Mouse (Mus musculus) frontal cortex, postnatal 25 days (tissue): ENCODE results near the gene Coro1c.

Experiments
- DNase-seq, 2 experiments: peaks; one replicate each; pipeline ENCODE4 v3.0.0; 2022; ENCODE audit warnings: low spot score in 2 of 2

The Coro1c gene

DNA sequence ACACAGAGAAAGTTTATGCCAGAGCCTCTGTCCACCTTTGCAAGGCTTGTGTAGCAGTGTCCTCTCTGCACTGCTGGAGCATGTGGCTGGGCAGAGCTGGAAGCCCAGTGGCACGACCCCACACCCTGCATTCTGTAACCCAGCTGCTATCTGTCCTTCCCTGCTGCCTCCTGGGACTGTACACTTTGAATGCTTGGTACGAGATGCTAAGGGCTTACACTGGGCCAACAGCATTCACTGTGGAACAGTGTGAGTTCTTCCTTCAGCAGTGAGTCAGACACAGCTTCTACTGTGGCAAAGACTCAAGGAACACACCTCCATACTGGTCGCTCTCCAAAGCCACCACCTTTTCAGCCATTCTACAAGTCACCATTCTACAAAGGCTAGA, 25.2 kb downstream of the Coro1c start:
- DNase-seq, result no peak

DNA sequence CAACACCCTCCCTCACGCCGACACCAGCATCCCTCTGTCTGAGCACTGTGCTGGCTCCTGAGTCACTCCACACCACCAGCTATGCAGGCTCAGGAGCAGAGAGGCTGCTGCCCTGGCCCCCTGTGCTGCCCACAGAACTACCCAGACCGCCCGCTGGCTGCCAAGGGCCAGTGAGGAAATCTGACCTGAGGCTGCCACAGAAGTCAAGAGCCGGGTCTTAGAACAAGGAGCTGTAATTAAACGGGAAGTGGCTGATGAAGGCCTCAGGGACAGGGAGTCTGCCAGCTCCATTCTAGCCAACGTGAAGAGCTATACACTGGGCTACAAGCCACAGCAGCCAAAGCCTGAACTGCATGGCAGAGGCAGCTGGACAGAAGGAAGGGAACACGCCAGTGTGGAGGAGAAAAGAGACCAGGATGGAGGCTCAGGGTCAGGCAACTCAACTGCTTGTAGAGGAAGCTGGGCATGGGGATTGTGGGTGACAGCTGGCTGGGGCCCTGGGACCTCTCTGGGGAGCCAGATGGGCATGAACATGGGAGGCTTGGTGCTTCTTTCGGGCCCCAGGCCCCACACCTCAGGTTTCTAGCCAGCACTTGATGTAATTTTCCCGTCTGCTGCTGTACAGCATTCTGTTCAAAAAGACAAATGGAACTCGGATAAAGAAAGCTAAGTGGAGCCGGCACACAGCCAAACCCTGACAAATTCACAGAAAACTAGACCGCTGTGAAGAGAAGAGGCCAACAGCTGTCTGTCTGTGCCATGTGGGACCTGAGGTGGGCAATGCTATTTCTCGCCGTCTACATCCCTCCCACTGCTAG, 25.8 kb downstream of the Coro1c start:
- DNase-seq, result no peak

DNA sequence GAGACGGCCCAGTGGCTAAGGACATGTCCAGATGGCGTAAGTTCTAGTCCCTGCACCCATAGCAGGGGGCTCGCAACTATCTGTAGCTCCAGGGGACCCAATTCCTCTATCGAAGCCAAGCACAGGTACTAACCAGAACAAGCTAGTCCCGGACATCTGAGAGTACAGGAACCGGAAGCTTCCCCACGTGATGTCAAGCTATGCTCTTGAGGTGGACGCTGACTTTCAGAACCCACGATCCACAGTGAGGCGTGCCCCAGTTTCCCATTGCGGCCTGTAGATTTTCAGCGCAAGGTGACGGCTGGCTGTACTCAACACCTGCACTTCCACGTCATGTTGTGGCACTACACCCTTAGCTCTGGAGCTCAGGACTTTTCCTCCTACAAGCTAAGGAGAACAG, 27.4 kb downstream of the Coro1c start:
- DNase-seq, result no peak

DNA sequence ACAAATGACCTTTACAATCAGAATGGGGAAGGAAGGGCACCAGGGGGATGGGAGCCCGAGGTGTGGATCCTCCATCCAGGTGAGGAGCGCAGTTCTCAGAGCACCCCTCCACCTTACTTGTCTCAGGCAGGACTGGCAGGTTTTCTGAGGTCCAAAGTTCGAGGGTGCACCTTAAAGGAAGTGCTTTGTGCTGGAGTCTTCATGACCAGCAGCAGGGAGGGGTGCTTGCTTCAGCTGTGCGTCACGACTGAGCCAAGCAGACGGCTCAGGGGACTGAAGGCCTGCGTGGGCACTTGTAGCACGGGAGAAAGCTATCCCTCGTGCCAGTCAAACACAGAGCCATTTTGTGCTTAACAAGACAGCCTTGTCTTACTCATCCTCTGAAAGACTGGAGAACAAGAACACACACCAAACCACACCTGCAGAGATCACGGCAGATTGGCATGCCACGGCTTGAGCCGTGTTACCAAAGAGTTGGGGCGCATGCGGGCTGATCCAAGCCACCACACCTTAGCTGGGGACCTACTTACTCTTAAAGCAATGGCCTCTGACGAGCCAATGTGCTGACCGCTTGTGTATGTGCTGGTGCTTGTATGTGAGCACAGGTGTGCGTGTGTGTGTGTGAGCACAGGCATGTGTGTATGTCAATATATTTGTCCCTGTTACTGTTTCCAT, 29.5 kb downstream of the Coro1c start:
- no peak for DNase-seq

DNA sequence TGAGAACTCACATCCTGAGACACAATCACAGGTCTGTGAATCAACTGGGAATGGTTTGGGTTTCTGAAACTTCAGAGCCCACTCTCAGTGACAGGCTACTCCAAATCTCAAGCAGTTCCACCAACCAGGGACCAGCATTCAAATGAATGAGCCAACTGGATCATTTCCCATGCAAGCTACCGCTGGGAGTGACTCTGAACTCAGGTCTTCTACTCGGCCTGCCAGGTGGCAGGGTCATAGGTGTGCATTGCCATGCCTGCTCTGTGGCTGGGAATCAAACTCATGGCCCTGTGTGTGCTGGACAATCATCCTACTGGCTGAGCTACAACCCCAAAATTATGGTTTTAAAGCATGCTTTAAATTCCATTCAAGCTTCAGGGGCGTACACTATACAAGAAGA, 31.0 kb downstream of the Coro1c start:
- DNase-seq, result no peak

DNA sequence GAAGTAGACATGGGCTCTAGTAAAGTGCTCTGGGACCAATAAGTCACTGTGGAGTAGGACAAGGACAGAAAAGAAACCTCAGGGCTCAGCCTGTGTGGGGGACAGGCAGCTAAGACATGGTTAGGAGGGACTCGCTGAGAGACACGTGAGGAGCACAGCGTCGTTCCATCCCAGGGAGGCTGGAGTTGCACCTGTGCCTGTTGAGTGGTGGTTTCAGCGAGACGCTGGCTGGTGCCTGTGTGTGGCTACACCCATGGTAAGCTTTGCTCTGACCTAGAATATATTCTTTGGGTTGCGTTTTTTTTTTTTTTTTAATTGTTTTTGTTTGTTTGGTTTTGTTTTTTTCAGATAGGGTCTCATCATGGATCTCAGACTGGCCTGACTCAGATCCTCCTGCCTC, 32.4 kb downstream of the Coro1c start:
- DNase-seq, result no peak

DNA sequence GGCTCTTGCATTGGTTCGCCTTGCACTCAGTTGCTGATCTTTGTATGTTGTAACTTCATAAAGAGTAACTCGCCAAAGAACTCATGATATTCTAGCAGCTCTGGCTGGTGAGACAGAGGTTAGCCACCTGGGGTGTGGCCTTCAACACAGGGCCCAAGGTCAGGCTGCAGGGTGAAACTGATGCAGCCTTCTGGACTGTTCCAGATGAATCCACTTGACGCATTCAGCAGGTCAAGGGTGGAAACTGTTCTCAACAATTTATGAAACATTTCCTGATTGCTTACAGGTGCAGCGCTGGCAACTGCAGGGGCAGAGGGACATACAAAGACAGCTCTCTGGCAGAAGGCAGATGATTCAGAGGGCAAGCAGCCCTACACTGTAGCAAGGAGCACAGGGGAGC, 32.9 kb downstream of the Coro1c start:
- no peak for DNase-seq

DNA sequence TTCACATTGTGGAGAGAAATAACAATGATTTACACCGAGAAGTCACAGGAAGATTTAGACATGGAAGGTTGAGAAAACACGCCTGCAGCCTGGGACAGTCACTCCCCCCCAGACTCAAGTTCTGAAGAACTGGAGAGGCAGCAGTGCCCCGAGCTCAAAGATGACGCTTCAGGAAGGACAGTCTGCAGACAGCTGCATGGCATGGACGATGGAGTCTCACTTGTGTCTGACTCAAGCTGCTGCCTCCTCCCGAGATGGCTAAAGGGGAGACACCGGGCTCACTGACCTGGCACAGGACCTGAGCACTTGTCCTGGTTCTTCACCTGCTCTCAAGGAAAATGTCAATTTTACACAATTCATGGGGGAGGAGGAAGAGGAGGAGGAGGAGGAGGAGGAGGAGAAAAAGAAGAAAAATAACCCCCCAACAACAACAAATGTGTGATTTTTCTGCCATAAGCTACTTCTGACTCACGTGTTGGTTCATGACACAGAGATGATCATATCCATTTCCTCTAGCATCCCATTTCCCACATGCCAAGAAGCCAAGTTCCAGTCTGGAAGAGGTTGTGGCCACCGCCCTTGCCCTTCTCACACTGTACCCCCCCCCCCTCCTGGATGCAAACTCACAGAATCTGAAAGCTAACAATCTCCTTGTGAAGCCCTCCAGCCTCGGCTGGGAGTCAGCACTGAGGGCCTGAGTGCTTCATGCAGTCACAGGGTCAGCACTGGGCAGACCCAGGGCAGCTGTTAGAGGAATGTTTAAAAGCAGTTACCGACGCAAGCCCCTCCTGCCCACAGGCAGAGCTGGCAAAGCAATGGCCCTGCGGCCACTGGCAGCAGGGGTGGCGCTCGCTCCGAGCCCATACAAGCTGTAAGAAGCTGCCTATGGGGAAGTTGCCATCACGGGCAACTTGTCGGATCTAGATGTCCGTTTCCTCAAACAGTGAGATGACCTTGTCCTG, 34.2 kb downstream of the Coro1c start:
- no peak for DNase-seq

DNA sequence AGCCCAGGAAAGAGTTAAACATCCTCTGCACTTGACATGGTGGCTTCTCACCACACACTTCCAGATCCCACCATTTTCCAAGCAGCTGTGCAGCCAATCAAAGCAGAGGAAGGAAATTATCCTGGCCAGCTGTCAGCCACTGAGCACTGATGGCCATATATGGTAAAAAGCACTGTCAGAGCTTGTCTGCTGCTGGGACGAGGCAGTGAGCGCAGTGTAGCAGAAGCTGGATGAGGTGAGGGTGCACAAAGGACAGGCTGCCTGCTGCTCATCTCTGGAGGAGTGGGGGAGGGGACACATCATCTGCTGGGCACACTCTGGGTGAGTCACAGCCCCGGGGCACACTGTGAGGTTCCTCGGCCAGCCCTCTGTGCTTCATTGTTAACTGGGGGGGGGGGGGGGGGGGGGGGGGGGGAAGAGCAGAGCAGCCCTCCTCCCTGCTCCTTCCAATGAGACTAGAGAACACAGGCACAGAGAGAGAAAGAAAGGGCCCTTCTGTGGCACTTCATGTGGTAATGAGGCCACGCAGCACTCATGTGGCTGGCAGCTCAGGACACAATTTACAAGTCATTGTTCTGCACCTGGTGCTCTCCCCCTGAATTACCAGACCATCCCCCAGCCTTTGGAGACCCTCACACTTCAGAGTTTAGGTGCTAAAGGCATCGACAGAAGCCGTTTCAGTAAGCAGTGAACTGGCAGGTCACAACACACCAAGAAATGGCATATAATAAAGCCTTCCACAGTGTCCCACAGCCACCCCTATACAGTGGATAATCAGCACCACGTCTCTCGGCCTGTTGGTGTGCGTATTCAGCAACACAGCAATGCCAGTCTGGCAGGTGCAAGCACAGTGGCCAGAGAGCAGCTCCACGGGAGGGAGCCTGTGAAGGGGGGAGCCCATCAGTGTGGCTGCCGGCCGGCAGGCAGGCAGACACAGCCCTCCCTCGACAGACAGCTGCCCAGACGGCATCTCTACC, 35.3 kb downstream of the Coro1c start:
- no peak for DNase-seq

DNA sequence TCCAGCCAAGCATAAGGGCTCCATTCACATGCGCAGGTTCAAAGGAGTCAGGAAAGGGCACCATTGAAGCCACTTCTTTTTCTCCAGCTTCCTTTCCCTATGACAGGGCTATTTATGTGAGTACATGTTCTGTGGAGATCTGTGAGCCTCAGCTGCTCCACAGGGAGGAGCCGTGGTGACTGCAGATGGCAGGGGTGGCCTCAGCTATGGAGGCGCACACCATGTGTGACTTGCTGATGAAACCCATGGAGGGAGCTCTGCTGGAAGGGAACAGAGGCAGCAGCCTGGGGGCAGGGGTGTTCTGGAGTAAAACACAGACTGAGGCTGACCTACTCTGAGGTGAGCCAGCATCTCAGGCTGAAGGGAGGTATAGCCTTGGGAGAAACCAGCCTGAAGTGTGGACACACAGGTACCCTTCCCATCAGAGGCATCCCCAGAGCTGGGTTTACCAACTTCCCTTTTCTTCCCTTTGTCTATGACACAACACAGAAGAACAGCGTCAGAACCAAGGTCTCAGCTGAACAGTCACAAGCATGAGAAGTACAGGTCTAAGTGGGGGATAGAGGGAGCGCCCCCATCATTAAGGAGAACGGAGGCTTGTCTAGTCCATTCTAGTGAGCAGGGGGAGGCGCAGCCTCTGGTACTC, 36.5 kb downstream of the Coro1c start:
- DNase-seq, result no peak

DNA sequence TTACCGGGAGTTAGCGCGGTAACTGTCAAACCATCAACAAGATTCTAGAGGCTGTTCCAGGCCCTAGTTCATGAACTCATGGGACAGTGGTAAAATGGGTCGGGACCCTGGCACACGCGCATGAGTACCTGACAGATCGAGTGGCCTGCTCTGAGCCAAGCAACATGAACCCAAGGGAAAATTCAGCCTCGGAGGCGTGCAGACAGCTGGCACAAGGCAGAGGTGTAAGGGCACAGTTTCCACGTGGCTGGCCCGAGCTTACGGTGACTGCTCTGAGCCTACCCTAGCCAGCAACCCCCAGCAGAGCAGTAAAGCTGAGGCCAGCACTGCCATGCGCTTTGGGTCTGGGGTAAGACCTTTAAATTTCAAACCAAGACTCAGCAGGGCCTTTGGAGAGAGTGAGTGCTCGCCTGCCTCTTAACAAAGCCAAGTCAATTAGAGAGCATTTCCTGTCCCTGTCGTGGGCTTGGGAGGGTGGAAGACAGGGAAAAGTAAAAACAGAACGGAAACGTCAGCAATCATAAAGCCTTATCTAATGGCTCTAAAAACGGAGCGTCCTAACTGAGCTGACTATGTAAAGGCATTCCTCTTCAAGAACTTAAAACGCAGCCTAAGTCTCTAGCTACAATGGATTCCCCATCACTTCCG, 38.0 kb downstream of the Coro1c start:
- DNase-seq, result no peak

DNA sequence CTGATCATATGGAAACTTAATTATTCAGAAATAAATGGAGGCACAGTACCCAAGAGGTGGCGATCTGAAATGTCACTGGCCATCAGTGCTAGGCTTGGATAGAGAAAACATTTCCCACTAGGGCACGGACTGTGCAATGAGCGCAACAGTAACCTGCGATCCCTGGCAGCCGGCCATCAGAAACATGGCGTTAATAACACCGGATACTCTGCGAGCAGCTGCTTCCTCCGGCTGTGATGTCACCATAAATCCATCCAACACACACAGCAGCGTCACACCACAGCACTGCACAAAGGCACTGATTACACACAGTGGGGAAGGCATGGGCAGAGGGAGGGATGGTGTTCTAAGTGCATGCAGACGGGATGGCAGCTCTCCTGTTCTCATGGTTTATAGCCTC, 39.4 kb downstream of the Coro1c start:
- DNase-seq, result no peak

DNA sequence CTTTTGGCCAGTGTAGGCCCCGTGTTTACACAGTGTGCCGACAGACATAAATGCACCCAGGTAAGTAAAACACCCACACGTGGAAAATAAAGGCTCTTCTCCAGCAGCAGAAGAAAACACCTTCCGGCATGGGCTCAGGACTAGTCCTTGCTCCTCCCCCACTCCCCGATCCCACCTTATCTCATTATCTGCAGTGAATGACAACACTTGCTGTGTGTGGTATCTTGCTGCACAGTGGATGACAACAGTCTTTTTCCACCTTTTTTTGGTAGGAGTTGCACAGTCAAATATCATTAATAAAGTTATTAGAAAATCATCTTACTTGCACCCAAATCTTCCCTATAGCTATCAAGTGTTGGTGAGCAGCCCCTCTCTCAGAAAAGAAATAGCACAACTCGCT, 43.6 kb downstream of the Coro1c start:
- DNase-seq, result no peak

DNA sequence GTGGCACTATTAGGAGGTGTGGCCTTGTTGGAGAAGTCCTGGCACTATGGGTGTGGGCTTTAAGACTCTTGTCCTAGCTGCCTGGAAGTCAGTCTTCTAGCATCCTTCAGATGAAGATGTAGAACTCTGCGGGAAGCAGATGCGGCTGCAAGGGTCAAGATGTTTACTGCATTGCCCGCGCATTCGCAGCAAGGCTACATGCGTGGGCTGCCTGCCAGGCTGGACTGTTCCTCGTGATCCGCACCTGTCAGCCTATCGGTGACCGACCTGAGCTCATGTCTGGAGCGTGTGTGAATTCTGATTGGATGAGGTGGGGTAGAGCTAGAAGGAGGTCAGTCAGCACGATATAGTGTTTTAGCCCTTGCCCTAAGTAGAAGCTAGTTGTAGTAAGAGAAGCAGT, 44.6 kb downstream of the Coro1c start:
- no peak for DNase-seq

DNA sequence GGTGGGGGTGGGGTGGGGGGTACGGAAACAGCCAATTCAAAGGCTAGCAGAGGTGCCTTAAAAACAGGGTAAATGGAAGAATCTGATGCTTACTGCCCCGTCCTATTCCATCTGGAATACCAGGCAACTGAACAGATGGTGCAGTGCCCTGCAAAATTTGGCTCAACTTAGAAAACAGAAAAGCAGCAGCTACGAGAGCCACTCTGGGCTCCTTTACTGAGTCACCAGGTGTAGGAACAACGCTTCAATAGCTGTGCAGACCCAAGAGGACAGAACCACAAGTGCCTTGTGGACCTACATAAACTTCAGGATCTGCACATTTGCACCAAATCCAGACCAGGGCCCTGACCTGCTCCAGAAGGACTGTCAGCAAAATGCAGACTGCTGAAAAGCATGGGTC, 46.1 kb downstream of the Coro1c start:
- no peak for DNase-seq

DNA sequence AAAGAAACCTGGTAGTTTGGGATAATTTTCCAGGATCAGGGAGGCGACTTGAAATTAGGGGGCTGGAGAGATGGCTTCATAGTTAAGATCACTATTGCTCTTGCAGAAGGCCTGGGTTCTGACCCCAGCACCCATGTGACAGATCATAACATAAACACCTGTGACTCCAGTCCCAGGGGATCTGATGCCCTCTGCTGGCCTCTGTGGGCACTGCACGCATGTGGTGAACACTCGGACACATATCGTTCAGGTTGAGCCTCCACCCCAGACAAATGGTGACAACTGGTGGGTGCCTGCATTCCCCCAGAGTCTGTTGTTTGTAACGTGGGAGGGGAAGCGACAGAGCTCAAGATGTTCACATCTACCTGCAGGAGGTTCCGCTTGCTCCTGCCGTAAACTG, 47.3 kb downstream of the Coro1c start:
- DNase-seq, result no peak

DNA sequence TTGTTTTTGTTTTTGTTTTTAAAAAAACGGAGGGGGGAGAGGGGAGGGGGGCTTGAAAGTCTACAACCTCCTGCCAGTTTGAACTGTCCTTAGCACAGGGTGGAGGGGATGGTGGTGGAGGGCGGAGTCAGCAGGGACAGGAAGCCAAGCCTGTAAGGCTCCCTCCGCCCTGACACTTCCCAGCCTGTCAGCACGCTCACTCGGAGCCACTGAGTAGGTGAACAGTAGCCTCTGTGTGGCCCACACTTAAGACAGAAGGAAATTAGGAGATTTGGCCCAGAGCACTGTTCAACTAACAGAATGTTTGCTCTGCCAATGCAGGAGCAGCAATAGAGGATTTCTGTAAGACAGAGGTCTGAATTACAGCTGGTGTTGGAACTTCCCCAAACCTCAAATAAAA, 49.6 kb downstream of the Coro1c start:
- DNase-seq, result no peak

DNA sequence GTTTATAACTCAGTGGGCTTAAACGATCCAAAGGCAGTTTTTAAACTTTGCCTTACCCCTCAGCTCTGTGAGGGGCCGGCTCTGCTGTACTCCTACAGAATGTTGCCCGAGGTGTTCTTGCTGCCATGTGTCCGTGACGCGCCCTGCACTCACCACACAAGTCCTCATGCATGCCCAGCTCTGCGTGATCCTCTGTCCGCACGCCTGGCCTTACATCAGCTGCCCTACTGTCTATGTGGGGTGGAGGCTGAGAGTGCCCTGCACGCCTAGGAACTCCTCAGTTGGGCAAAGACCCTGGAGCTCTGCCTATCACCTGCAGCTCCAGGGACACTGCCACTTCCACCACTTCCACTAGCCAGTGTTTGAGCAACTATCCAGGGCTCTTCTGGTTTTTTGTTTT, 50.0 kb downstream of the Coro1c start:
- no peak for DNase-seq

DNA sequence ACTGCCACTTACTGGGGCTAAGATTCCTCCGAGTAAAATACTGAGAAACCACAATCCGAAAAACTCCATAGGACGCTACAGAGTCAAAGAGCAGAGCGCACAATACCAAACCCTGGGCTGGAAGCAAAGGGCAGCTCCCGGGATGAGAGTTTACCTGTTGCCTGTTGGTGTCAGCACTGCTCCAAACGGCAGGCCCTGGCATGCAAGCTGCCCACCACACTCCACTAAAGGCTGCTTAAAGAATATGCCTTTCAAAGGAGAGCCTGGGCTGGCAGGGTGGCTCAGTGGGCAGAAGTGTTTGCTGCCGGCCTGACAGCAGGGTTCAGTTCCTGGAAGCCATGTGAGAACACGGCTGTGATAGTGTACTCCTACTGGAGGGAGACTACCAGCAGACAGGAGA, 50.9 kb downstream of the Coro1c start:
- DNase-seq, result no peak

DNA sequence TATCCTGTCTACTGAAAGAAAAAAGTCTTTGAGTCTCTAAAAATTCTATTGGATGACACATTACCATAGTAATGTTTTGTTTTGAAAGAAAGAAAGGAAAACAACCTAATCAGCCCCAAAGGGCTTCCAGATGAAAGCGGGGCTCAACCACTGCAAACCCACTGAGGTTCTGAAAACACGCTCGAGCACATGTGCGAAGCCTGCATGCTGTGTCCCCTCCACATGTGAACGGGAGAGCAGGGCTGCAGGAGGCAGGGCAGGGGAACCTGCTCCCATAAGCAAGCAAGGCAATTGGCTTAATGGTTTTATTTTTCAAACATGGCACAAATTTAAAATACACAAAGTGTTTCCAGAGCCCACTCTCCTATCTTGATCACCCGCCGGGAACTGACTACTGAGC, 51.9 kb downstream of the Coro1c start:
- DNase-seq, result no peak
